Mouse (Mus musculus) lung, adult 2 months (tissue): Measurements from ENCODE around the gene Gpr183.

Experiments
- CTCF ChIP-seq: fragments of 200-500 bp; IDR thresholded peaks from 2 replicates; pipeline ENCODE4 v1.5.1; 2011; ENCODE audit warnings: mild to moderate bottlenecking, low read length, control low read depth; ENCODE audit not compliant: insufficient read depth
- POLR2A ChIP-seq: fragments of 200-500 bp; IDR thresholded peaks from 2 replicates; pipeline ENCODE4 v1.6.1; 2011; ENCODE audit warnings: low read depth, mild to moderate bottlenecking, control low read depth, low read length, borderline replicate concordance; ENCODE audit errors: extremely low read depth

- no peak for TF ChIP-seq POLR2A
- TF ChIP-seq CTCF = no peak
These were observed 38.8 kb upstream of the Gpr183 start for GRCm38 (mm10) chr14:122003812-122004211.
